Mouse (Mus musculus) midbrain, embryonic 15.5 days (tissue): ENCODE measurements around the gene Vamp4. TPM values are rescaled to one million over a fixed set of nuclear protein-coding genes. Genes with fewer than 3 reads are reported as not detected.
A peak's percentile ranks its signal among the peaks of the same experiment; 100 is the strongest.

Source experiments
- ATAC-seq: fragments of 200-750 bp; cut with Nextera tagmentation; replicated peaks from 2 replicates; pipeline ENCODE4 v1.8.0; 2017; ENCODE audit warnings: moderate TSS enrichment
- H3K27ac ChIP-seq: fragments of 300-500 bp; sonication (generic); 2 replicates; pipeline ENCODE4 v1.5.1; 2015; ENCODE audit warnings: mild to moderate bottlenecking, inconsistent platforms
- H3K27me3 ChIP-seq: fragments of 300-500 bp; sonication (generic); replicated peaks from 2 replicates; pipeline ENCODE4 v1.6.1; 2015; ENCODE audit warnings: inconsistent platforms
- H3K36me3 ChIP-seq: fragments of 300-500 bp; sonication (generic); replicated peaks from 2 replicates; pipeline ENCODE4 v1.6.1; 2015; ENCODE audit warnings: inconsistent platforms
- H3K4me1 ChIP-seq: fragments of 300-500 bp; sonication (generic); 2 replicates; pipeline ENCODE4 v1.6.1; 2015; ENCODE audit warnings: inconsistent platforms
- H3K4me2 ChIP-seq: fragments of 300-500 bp; sonication (generic); 2 replicates; pipeline ENCODE4 v1.6.1; 2015; ENCODE audit warnings: inconsistent platforms, mild to moderate bottlenecking, moderate library complexity
- H3K4me3 ChIP-seq: fragments of 300-500 bp; sonication (generic); 2 replicates; pipeline ENCODE4 v1.5.1; 2015; ENCODE audit warnings: mild to moderate bottlenecking, inconsistent platforms
- H3K9ac ChIP-seq: fragments of 300-500 bp; sonication (generic); 2 replicates; pipeline ENCODE4 v1.6.1; 2015; ENCODE audit warnings: mild to moderate bottlenecking, inconsistent platforms
- H3K9me3 ChIP-seq: fragments of 300-500 bp; sonication (generic); 2 replicates; pipeline ENCODE4 v1.6.1; 2016; ENCODE audit warnings: inconsistent platforms
- WGBS: fragments of 180-500 bp; shearing (Covaris S2); methylation state at CpG from one replicate; pipeline ENCODE4 v1.1.7; 2015; ENCODE audit warnings: mixed read lengths; 5-methylcytosine and 5-hydroxymethylcytosine counted together
- polyA plus RNA-seq: library from polyadenylated mRNA; unstranded; fragments of >200 nt; fragmentation: Nextera tagmentation; extraction: Ambion mirVana; gene quantifications from 2 replicates; pipeline ENCODE4 v1.2.1, GENCODE M21; 2015

Vamp4 gene
- polyA plus RNA-seq, 1 experiment from 2014 or later, result 75.4 TPM

DNA sequence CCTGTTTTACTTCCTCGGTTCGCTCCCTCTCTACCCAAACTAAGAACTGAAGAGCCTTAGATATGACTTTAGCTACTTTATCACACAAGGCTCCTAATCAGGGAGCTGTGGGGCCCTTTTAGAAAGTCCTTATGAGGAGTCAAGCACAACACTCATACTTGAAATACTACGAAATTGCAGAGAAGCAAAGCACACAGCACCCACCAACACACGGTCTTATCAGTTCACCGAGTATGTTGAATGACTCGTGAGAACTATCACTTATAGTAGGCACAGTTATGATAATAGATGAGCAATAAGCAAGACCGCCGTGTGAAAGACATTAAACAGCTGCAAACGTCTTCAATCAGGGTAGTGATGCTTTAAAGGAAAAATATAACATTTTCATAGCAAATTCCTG is 17.4 kb upstream of the Vamp4 start:
- WGBS, result 86% methylated on average over 9 of the region's 9 CpGs
- Histone ChIP-seq H3K9me3 (no peaks in the 10 kb centered on the region), H3K9ac (no peak overlapping the region), H3K27me3 (no peaks in the 10 kb centered on the region), H3K4me2 (no peak overlapping the region), H3K36me3 (no peaks in the 10 kb centered on the region), H3K4me3 (no peak overlapping the region), H3K4me1 (peaks cover 7% of the 10 kb centered on the region; the same call in 1 of the 2 replicates), H3K27ac (no peak overlapping the region)
- no peak for ATAC-seq

DNA sequence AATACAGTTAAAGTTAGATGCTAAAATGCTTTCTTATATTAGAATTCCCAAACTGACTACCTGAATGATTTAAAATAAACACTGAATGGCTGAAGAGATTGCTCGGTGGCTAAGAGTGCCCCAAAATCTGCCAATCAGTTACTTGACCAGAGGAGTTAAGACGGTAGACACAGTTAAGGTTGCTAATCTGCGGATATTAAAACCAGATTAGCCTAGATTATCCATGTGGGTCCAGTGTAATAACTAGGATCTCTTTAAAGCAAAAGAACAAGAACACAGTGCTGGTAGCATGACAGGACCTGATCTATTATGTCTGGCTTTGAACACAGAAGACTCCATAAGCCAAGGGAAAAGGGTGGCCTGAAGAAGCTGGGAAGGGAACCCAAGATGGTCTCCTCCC is 16.1 kb upstream of the Vamp4 start:
- H3K27me3 ChIP-seq, result no peaks in the 10 kb centered on the region
- no peaks in the 10 kb centered on the region for H3K9me3 ChIP-seq
- ATAC-seq, result no peak
- 72% methylated on average over 3 of the region's 3 CpGs for WGBS
- H3K9ac ChIP-seq, result no peak overlapping the region
- H3K4me3 ChIP-seq, result no peak overlapping the region
- H3K27ac ChIP-seq, result no peak overlapping the region
- no peaks in the 10 kb centered on the region for H3K36me3 ChIP-seq
- H3K4me1 ChIP-seq, result peaks cover under 1% of the 10 kb centered on the region; the same call in 1 of the 2 replicates
- H3K4me2 ChIP-seq, result no peak overlapping the region

DNA sequence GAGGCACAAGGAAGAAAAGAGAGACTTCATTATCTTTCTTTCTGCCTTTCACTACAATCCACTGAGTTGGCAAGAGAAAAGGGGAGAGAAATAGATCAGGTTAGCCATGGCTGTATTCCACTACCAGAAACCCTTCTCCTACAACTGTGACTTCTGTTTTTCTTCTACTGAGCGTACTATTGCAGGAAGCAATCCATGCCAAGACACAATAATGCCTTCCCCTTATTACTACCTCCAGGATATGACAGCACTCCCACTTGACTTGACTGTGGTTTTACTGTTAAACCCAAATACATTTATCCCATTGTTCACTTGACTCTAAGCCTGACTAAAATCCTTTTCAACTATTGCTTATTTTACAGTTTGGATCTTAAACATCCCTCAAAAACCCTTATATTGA is 7.1 kb upstream of the Vamp4 start:
- no peak overlapping the region for H3K27ac ChIP-seq
- H3K9ac ChIP-seq, result no peak overlapping the region
- no peak overlapping the region for H3K4me3 ChIP-seq
- H3K4me2 ChIP-seq, result no peak overlapping the region
- no peaks in the 10 kb centered on the region for H3K27me3 ChIP-seq
- H3K9me3 ChIP-seq, result no peaks in the 10 kb centered on the region
- no peak for ATAC-seq
- 81% methylated on average over 1 of the region's 1 CpGs for WGBS
- H3K36me3 ChIP-seq, result no peaks in the 10 kb centered on the region
- H3K4me1 ChIP-seq, result no peaks in the 10 kb centered on the region

DNA sequence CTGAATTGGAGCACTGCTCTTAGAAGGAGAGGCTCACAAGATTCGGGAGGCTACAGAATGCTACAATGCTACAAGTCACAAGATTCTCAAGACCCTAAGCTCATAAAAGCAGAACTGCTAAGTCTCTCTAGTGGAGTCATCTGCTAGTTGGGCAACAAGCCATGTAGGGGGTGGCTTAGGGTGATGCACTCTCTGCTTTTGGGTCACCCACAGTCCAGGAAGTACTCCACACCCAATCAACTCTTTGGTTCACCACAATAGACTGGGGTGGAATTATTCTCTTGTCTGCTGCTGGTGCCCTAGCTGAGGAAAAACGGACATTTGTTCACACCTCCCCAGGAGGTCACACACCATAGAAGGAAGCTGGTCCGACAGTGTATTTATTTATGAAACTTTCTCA is 5.3 kb upstream of the Vamp4 start:
- 56% methylated on average over 3 of the region's 3 CpGs for WGBS
- no peak overlapping the region for H3K4me2 ChIP-seq
- H3K27me3 ChIP-seq, result no peaks in the 10 kb centered on the region
- no peak overlapping the region for H3K9ac ChIP-seq
- no peaks in the 10 kb centered on the region for H3K9me3 ChIP-seq
- H3K4me1 ChIP-seq, result peaks cover 4% of the 10 kb centered on the region; the same call in 1 of the 2 replicates
- no peak for ATAC-seq
- no peak overlapping the region for H3K27ac ChIP-seq
- no peak overlapping the region for H3K4me3 ChIP-seq
- no peaks in the 10 kb centered on the region for H3K36me3 ChIP-seq

DNA sequence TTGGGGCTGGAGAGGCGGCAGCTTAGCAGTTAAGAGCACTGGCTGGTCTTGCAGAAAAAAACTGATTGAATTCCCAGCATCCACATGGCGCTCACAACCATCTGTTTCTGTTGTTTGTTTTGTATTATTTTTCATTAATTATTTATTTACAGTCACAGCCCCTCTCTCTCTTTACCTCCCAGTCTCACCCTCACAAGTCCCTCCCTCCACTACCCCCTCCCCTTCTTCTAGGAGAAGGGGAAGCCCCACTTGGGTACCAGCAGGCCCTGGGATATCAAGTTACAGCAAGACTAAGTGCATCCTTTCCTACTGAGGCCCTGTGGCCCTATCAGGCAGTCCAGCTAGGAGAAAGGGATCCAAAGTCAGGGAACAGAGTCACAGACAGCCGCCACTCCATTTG is 3.0 kb upstream of the Vamp4 start:
- Histone ChIP-seq H3K4me3 (no peak overlapping the region), H3K9ac (no peak overlapping the region), H3K27me3 (no peaks in the 10 kb centered on the region), H3K27ac (no peak overlapping the region), H3K9me3 (no peaks in the 10 kb centered on the region), H3K36me3 (no peaks in the 10 kb centered on the region), H3K4me2 (no peak overlapping the region), H3K4me1 (peaks cover 11% of the 10 kb centered on the region; the same call in 1 of the 2 replicates)
- no peak for ATAC-seq
- 42% methylated on average over 3 of the region's 3 CpGs for WGBS

DNA sequence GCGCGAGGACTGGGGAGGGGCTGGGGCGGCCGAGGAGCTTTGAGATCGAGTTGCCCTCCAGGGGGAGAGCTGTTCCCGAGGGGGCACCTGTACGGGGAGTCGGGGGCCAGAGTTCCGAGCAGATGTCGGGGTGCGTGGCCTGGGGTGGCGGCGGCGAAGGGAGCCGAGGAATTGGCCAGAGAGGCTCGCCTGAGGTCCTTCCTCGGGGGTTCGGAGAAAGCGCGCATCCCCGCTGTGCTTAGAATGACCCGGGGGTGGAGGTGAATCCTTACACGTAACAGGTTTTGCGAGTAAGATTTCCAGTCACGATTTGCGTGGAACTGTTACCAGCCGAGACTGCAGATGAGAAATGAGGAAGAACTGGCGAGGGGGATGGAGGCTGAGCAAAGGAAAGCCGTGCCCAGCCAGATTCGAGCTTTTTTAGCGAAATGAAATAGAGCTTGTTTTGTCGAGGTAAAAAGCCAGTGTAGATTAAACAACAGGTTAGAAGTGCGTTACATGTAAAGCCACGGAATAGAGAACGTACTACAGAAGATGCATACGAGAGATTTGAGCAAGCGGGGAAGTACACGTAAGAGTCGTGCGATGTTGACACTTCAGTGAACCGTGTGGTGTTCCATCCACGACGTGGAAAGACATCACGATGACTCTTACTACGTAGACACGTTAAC is 751 bp downstream of the Vamp4 start:
- H3K4me3 ChIP-seq, result peak overlapping the region; percentile 58
- H3K4me2 ChIP-seq, result peak overlapping the region; percentile 59
- H3K36me3 ChIP-seq, result peaks cover 7% of the 10 kb centered on the region
- no peaks in the 10 kb centered on the region for H3K27me3 ChIP-seq
- H3K4me1 ChIP-seq, result peaks cover 11% of the 10 kb centered on the region; the same call in 1 of the 2 replicates
- under 1% methylated on average over 46 of the region's 46 CpGs for WGBS
- peak; percentile 25 for ATAC-seq
- peak overlapping the region; percentile 65 for H3K9ac ChIP-seq
- peak overlapping the region; percentile 90 for H3K27ac ChIP-seq
- no peaks in the 10 kb centered on the region for H3K9me3 ChIP-seq

DNA sequence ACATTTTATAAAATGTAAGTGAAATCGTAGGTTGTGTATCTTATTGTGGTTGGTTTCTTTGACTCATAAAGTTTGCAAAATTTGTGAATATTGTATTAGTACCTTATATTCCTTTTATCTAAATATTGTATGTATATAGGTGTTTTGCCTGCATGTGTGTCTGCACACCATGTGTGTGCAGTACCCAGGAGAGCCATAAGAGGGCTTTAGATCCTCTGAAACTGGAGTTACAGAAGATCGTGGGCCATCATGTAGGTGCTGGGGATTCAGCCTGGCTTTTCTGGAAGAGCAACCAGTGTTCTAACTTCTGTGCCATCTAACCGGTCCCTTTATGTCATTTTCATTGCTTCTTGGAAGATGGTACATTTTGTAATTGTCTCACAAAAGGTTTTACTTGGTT is 4.8 kb downstream of the Vamp4 start:
- H3K27me3 ChIP-seq, result no peaks in the 10 kb centered on the region
- ATAC-seq, result no peak
- H3K9ac ChIP-seq, result no peak overlapping the region
- H3K4me1 ChIP-seq, result peaks cover 7% of the 10 kb centered on the region; the same call in 1 of the 2 replicates
- no peak overlapping the region for H3K4me2 ChIP-seq
- H3K9me3 ChIP-seq, result no peaks in the 10 kb centered on the region
- H3K27ac ChIP-seq, result no peak overlapping the region
- 96% methylated on average over 3 of the region's 3 CpGs for WGBS
- peaks cover 15% of the 10 kb centered on the region for H3K36me3 ChIP-seq
- H3K4me3 ChIP-seq, result no peak overlapping the region

DNA sequence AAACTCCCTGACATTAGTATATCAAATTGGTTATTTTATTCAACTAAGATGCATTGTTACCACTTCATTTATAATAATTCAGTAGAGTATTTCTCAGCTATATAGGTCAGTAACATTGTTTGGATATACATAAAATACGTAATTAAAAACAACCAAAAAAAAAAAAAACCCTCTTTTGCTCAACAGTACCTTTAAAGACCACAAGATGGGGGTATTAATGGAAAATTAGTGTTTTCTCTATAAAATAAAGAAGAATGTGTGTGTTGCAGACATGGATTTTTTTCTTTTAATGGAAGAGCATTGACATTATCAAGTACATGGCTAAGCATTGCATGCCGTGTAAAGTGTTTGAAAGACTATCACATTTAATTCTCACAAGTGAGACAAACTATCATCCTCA is 12.6 kb downstream of the Vamp4 start:
- Histone ChIP-seq H3K9me3 (no peaks in the 10 kb centered on the region), H3K4me1 (no peaks in the 10 kb centered on the region), H3K27ac (no peak overlapping the region), H3K4me2 (no peak overlapping the region), H3K27me3 (no peaks in the 10 kb centered on the region), H3K4me3 (no peak overlapping the region), H3K36me3 (peaks cover 19% of the 10 kb centered on the region; the same call in 1 of the 2 replicates), H3K9ac (no peak overlapping the region)
- WGBS, result 87% methylated on average over 2 of the region's 2 CpGs
- no peak for ATAC-seq

DNA sequence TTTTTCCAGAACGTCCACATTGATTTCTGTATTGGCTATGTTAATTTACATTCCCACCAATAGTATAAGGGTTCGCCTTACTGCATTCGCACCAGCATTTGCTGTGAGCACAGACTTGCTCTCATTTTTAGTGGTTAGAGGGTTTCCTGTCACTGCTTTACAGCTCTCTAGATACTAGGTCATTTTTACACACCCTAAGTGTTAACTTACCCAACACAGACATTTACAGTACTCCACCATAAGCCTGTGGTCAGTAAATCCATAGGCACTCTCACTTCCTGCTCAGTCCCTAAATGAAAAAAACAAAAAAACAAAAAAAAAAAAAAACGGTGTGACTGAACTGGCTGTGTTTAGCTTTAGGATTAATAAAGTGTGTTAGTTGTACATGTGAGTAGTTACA is 16.0 kb downstream of the Vamp4 start:
- H3K27me3 ChIP-seq, result no peaks in the 10 kb centered on the region
- peaks cover 4% of the 10 kb centered on the region; the same call in 1 of the 2 replicates for H3K4me1 ChIP-seq
- WGBS, result 82% methylated on average over 4 of the region's 4 CpGs
- no peak overlapping the region for H3K4me3 ChIP-seq
- H3K36me3 ChIP-seq, result peaks cover 12% of the 10 kb centered on the region; the same call in 1 of the 2 replicates
- ATAC-seq, result no peak
- H3K9me3 ChIP-seq, result no peaks in the 10 kb centered on the region
- no peak overlapping the region for H3K9ac ChIP-seq
- no peak overlapping the region for H3K27ac ChIP-seq
- H3K4me2 ChIP-seq, result no peak overlapping the region

DNA sequence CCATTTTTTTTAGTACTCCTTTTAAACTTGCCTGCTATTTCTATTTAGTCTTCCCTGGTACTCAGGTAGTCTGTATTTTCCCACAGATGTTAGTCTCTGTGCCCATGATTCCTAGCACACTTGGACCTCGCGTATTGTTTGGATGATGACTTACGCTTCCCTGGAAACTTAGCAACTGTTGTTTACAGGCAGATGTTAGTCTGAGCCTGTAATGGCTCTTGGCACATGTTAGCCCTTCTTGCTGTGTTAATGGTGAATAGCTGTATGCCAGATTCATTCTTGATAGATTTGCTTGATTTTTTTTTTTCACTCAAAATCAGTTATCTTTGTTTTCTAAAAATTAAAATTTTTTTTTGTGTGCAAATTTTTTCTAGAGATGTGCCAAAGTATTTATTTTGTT is 18.3 kb downstream of the Vamp4 start:
- Histone ChIP-seq H3K4me1 (peaks cover 4% of the 10 kb centered on the region; the same call in 1 of the 2 replicates), H3K4me2 (no peak overlapping the region), H3K36me3 (peaks cover 3% of the 10 kb centered on the region; the same call in 1 of the 2 replicates), H3K27ac (no peak overlapping the region), H3K27me3 (no peaks in the 10 kb centered on the region), H3K4me3 (no peak overlapping the region), H3K9me3 (no peaks in the 10 kb centered on the region), H3K9ac (no peak overlapping the region)
- ATAC-seq, result no peak
- WGBS, result 62% methylated on average over 3 of the region's 3 CpGs

DNA sequence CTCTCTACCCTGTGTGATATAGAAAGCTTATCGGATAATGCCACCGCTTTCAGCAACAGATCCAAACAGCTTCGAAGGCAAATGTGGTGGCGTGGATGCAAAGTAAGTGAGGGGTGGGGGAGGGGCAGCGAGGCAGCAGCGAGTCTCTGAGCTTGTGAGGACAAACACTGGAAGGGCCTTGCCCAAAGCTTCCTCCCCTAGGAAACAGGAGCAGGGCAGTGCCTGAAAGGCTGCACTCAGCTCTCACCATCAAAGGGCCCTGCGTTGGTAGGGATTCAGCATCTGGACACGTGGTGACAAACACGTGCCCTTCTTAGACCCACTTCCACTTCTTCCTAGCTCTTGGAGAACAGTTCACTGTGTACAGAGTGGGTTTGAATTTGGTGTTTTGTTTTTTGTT is 19.1 kb downstream of the Vamp4 start:
- Histone ChIP-seq H3K27ac (no peak overlapping the region), H3K36me3 (0 out of 2 replicates have a peak, but pooled peaks cover 3% of the 10 kb centered on the region), H3K4me2 (no peak overlapping the region), H3K4me1 (peaks cover 4% of the 10 kb centered on the region; the same call in 1 of the 2 replicates), H3K9me3 (no peaks in the 10 kb centered on the region), H3K27me3 (no peaks in the 10 kb centered on the region), H3K9ac (no peak overlapping the region), H3K4me3 (no peak overlapping the region)
- ATAC-seq, result peak; percentile 84
- 5% methylated on average over 9 of the region's 9 CpGs for WGBS

DNA sequence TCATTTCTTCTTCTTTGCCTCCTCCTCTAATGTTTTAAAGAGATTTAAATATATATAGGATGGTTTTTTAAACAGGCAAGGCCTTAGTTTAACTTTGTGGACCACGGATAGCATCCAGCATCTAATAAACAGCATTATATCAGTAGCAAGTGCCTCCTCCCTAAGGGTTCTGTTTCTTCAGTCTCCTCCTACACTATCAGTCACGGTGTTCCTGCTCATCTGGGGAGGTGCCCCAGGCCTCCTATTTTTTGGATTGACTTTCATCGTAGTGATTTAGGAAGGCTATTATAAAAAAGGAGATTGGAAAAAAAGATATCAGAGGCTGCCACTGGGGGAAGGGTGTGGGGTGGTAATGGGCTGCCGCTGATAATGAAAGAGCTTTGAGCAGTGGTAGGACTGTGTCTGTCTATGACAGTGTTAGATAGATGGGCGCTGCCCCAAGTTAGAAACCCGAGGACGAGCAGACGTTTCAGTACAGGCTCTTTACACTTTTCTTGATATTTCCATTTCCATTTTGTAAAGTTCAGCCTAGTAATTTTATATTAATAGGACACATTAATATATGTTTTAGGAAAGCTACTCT is 20.2 kb downstream of the Vamp4 start:
- WGBS, result 61% methylated on average over 8 of the region's 8 CpGs
- Histone ChIP-seq H3K27me3 (no peaks in the 10 kb centered on the region), H3K27ac (no peak overlapping the region), H3K36me3 (0 out of 2 replicates have a peak, but pooled peaks cover 6% of the 10 kb centered on the region), H3K4me1 (peaks cover 4% of the 10 kb centered on the region; the same call in 1 of the 2 replicates), H3K4me3 (no peak overlapping the region), H3K9ac (no peak overlapping the region), H3K9me3 (no peaks in the 10 kb centered on the region), H3K4me2 (no peak overlapping the region)
- ATAC-seq, result no peak; the same call in 1 of the 2 replicates
